7 mouse cellular contexts compared by ENCODE assay signal in genomic region chr9:13828087-13828441, GRCm38 (mm10). TPM values are rescaled to one million over a fixed set of nuclear protein-coding genes. Genes with fewer than 3 reads are reported as not detected.
A peak's percentile ranks its signal among the peaks of the same experiment; 100 is the strongest.
DNase-seq lines count a peak whose midpoint lies in the region; ATAC-seq lines count a peak whose summit lies in the region.

No protein-coding gene starts in this region.

- peak overlapping the region; percentile 85 for H3K4me3 ChIP-seq in lung, embryonic 16.5 days (ENCODE audit: low read length)
- peak overlapping the region; percentile 84 for H3K4me3 ChIP-seq in hindbrain, embryonic 13.5 days

- H3K36me3 ChIP-seq in lung, embryonic 16.5 days (ENCODE audit: control insufficient read depth, insufficient read depth, low read length) = peaks cover 14% of the 10 kb centered on the region
- H3K36me3 ChIP-seq in hindbrain, embryonic 13.5 days = peaks cover 23% of the 10 kb centered on the region

- under 1% methylated on average over 23 of the region's 23 CpGs for WGBS in lung, embryonic 16.5 days
- WGBS in hindbrain, embryonic 13.5 days = under 1% methylated on average over 23 of the region's 23 CpGs

- H3K4me2 ChIP-seq in lung, embryonic 16.5 days (ENCODE audit: low read depth, low read length) = peak overlapping the region; percentile 86
- H3K4me2 ChIP-seq in hindbrain, embryonic 13.5 days = peak overlapping the region; percentile 83

- H3K4me1 ChIP-seq in lung, embryonic 16.5 days (replicated peaks; ENCODE audit: control insufficient read depth, insufficient read depth, low read length) = peaks cover 16% of the 10 kb centered on the region
- peaks cover 28% of the 10 kb centered on the region for H3K4me1 ChIP-seq in hindbrain, embryonic 13.5 days (replicated peaks)

- H3K27ac ChIP-seq in lung, embryonic 16.5 days (ENCODE audit: low read length) = peak overlapping the region; percentile 96
- H3K27ac ChIP-seq in hindbrain, embryonic 13.5 days = peak overlapping the region; percentile 99

- H3K27me3 ChIP-seq in lung, embryonic 16.5 days (ENCODE audit: control insufficient read depth, insufficient read depth, low read depth, low read length) = no peaks in the 10 kb centered on the region
- H3K27me3 ChIP-seq in hindbrain, embryonic 13.5 days = no peaks in the 10 kb centered on the region

- DNase-seq in lung, postnatal 25 days (ENCODE audit: low spot score) = no peak
- peak; percentile 54 for DNase-seq in c-Kit-negative CD71-positive TER-119-positive erythroid progenitor cells, embryonic 14.5 days (ENCODE audit: low read depth, low spot score)
- DNase-seq in mesoderm, embryonic 11.5 days (ENCODE audit: low read depth, low spot score) = peak; percentile 66
- no peak for DNase-seq in B cell, adult 2 months
- no peak for DNase-seq in urinary bladder, postnatal 14 days (ENCODE audit: low spot score)

- H3K9ac ChIP-seq in lung, embryonic 16.5 days (ENCODE audit: low read length) = peak overlapping the region; percentile 95
- H3K9ac ChIP-seq in hindbrain, embryonic 13.5 days = peak overlapping the region; percentile 94

- no peaks in the 10 kb centered on the region for H3K9me3 ChIP-seq in lung, embryonic 16.5 days (ENCODE audit: control insufficient read depth, low read length)
- H3K9me3 ChIP-seq in hindbrain, embryonic 13.5 days = no peaks in the 10 kb centered on the region

- peak; percentile 21 for ATAC-seq in lung, embryonic 16.5 days (ENCODE audit: low read depth)
- ATAC-seq in hindbrain, embryonic 13.5 days (ENCODE audit: low FRiP score) = peak; percentile 34

RNA-seq across cellular contexts. Expression of gene Fam76b, which starts 0.5 kb away (rescaled TPM):
- polyA plus RNA-seq in lung, embryonic 16.5 days (2015; fragmentation: Nextera tagmentation; extraction: Ambion mirVana) = 21.2 and 21.5 TPM in 2 replicates
- 21.3 and 23.4 TPM in 2 replicates for polyA plus RNA-seq in hindbrain, embryonic 13.5 days (2015; fragmentation: Nextera tagmentation; extraction: Ambion mirVana)

RNA-seq across cellular contexts. Expression of gene Cep57, which starts 1.2 kb away (rescaled TPM):
- 50.4 and 52.7 TPM in 2 replicates for polyA plus RNA-seq in lung, embryonic 16.5 days (2015; fragmentation: Nextera tagmentation; extraction: Ambion mirVana)
- 41.9 TPM in 2 replicates for polyA plus RNA-seq in hindbrain, embryonic 13.5 days (2015; fragmentation: Nextera tagmentation; extraction: Ambion mirVana)

Comparison
In these comparisons a context has a peak if more than half of its experiments do, and no peak if none do; other contexts are left out.
1. DNase-seq: peak in c-Kit-negative CD71-positive TER-119-positive erythroid progenitor cells, embryonic 14.5 days (single experiment) and mesoderm, embryonic 11.5 days (single experiment); none in lung, postnatal 25 days (single experiment), B cell, adult 2 months (0 of 2) and urinary bladder, postnatal 14 days (single experiment).